Mouse (Mus musculus) spleen, adult 2 months (tissue): ENCODE results near the gene Iqgap2.

Experiments
- CTCF ChIP-seq: fragments of 200-500 bp; IDR thresholded peaks from 2 replicates; pipeline ENCODE4 v1.5.1; 2011; ENCODE audit warnings: mild to moderate bottlenecking, inconsistent platforms; ENCODE audit not compliant: insufficient read depth, insufficient read length, insufficient replicate concordance; ENCODE audit errors: extremely low read depth
- POLR2A ChIP-seq: fragments of 200-500 bp; IDR thresholded peaks from 2 replicates; pipeline ENCODE4 v1.6.1; 2011; ENCODE audit warnings: low read depth, low read length, inconsistent platforms

DNA sequence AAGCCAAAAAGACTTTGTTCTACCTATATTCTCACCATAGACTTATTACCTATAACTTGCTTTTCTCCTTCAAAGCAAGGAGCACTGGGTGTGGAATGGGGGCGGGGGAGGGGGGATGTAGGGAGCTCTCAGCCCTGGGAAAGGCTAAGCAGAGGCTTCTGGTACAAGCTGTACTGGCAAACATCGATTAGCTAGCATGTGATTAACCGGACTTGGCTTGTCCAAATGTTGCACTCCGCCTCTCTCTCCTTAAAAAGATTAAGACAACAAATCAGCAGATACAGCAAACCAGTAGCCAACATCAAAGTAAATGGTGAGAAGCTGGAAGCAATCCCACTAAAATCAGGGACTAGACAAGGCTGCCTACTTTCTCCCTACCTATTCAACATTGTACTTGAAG, 36.2 kb downstream of the Iqgap2 start:
- no peak for TF ChIP-seq CTCF
- no peak for TF ChIP-seq POLR2A
